Mouse (Mus musculus) adipose tissue, adult 10 weeks (tissue): ENCODE data around the gene Gm26741. TPM values are rescaled to one million over a fixed set of nuclear protein-coding genes. Genes with fewer than 3 reads are reported as not detected.

Source experiments
- polyA plus RNA-seq: library from polyadenylated mRNA; stranded (reverse); fragments of 350-450 nt; fragmentation: Illumina TruSeq; extraction: RNeasy Lipid Tissue Mini Kit (QIAGEN cat#74804); gene quantifications from one replicate; pipeline ENCODE4 v1.2.3, GENCODE M21; 2014; ENCODE audit warnings: low read depth, low replicate concordance

Gene Gm26741
- polyA plus RNA-seq = not detected

GRCm38 (mm10) chr10:52358467-52358866 is at the start of gene Gm26741:
Gm26741 (plus strand) TSS chr10:52358767.

DNA sequence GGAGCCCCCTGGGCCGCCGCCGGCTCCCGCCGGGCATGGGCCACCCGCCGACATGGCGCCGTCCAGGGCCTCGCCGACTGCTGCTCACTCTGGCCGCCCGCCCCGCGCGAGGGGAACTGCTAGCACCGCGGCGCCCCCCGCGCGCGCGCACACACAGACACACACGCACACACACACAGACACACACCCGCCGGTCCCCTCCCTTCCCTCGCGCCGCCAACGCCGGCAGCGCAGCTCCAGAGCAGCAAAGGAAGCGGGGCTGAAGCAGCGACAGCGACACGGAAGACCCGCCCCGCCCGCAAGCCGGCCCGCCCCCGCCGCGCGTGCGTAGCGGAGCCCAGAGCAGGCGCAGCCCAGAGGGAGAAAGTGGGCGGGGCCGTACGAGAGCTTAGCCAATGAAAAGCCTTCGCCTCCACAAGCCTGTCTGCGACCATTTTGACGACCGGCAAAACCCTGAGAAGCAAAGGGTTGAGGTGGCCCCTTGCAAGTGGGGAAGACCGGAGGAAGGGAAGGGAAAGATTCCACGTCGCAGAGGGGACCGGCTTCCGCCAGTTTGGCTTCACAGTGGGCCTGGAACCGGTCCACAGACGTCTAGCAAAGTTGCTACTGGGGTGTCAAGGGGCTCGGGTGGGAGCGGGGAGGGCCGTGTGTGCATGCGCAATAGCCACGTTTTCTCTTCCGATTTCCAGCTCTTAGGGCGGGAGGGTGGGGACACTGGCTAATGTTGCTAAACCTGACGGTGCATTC is 23.5 kb downstream of the Gm26741 start, which contains the start of gene Gopc:
Gene Gopc, minus strand, starts transcription at position 280 of the 747 bp plus-strand sequence.

DNA sequence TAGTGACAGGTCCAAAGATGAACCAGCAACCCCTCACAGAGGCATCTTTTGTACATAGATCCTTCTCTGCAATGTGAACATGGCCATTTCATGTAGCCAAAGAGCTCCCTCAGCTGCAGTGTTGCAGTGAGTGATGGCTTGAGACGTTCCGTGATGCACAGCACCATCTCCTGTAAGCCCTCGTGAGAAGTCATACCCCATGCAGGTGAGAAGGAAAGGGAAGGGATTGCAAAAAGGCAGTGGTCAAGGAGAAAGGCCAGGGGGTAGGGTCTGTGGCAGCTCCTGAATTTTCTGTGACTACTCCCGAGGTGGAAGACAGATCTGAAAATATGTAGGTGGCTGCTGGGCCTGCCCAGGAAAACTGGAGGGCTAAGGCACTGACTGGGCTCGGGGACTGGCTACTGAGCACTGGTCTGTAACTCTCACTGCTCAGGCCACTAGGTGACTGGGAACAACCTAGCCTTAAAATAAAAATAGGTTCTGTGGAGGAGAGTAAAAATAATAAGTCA is 30.4 kb downstream of the Gm26741 start, which contains the start of gene Nepn:
Gene Nepn, plus strand, starts transcription at position 51 of the 509 bp plus-strand sequence.

Other genes with a start within 250 kb of the Gm26741 start
- 42.9 TPM for gene Ros1, start 163.5 kb upstream of the Gm26741 start, polyA plus RNA-seq
- 7.3 TPM for gene Dcbld1, start 125.1 kb upstream of the Gm26741 start, polyA plus RNA-seq
- 59.5 TPM for gene Gopc, start 23.4 kb downstream of the Gm26741 start, polyA plus RNA-seq
- 1.5 TPM for gene Nepn, start 30.2 kb downstream of the Gm26741 start, polyA plus RNA-seq
- 35.2 TPM for gene Nus1, start 58.8 kb downstream of the Gm26741 start, polyA plus RNA-seq